Mouse (Mus musculus) thymus, postnatal 36 days (tissue): ENCODE data around the gene Oas1d.
"Not testable (repeated sequence)": the region's sequence is repeated elsewhere in the genome, so short reads cannot be mapped to it uniquely, and the experiment has no call there.

Experiments used
- DNase-seq, 2 experiments: peaks; one replicate each; pipeline ENCODE4 v3.0.0; 2022; ENCODE audit warnings: mixed read lengths in 2 of 2

The Oas1d gene

GRCm38 (mm10) chr5:120902056-120902455 lies 12.3 kb upstream of the Oas1d start:
- no peak for DNase-seq

GRCm38 (mm10) chr5:120906791-120907733 lies 7.3 kb upstream of the Oas1d start, which contains the start of gene Oas1a:
Gene Oas1a (minus strand): TSS chr5:120907521.
- DNase-seq, result not testable (repeated sequence)

DNA sequence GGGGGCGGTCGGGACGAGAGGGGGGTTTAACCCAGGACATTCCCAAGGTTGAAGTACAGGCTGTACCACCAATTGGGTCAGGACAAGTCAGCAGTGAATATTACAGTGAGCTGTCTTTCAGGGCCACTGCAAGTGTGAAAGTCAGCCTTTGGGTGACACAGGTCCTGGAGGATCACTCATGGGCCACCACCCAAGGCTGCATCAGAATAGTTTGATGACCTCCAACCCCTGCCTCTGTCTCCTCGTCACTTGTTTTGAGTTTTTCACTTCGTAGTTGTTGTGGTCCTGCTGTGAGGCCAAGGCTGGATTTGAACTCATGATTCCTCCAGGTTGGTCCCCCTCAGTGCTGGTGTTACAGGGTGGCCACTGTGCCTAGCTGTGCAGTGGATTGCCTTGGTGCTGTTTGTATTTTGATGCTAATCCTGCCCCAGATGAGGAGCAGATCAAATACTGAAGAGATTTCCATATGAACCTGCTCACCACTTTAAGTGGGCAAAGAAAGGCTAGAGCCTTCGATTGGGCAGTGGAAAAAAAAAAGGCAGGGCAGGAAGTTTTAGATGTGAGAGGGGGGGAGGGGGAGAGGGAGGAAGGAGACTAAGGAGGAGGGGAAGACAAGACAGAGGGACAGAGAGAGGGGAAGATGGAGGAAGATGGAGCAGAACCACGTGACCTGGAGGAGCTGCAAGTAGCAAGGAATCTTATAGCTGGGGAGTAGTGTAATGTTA lies 6.0 kb upstream of the Oas1d start:
- DNase-seq, result no peak

DNA sequence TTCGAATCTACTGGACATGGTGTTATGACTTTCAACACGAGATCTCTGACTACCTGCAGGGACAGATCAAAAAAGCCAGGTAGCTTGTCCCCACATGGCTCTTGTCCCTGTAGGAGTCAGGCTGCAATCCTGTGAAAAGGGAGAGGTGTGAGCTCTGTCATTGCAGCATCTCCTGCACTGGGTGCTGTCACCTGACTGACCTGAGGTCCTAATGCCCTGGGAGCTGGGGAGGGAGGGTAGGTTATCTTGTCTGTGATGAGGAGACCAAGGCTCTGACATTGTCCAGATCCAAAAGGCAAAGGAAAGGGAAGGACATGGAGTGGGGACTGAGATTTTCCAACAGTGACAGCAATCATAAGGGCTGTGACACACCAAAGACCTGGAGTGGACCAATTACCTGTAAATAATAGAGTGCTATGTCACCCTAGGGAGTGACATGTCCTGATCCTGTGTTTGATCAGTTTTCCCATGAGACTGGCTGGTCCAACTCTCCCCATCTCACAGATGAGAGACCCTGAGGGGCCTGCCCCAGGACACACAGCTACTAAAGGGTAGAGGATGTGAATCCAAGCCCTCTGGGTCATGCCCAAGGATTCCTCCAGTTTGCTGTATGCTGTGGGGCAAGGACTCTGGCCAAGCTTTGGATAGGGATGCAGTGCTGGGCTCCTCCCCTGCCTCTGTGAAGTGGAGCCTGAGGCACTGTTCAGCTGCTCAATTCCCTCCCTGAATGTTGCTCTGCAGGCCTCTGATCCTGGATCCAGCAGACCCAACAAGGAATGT lies 5.0 kb downstream of the Oas1d start:
- not testable (repeated sequence) for DNase-seq

GRCm38 (mm10) chr5:120920296-120920695 lies 6.0 kb downstream of the Oas1d start:
- no peak for DNase-seq

DNA sequence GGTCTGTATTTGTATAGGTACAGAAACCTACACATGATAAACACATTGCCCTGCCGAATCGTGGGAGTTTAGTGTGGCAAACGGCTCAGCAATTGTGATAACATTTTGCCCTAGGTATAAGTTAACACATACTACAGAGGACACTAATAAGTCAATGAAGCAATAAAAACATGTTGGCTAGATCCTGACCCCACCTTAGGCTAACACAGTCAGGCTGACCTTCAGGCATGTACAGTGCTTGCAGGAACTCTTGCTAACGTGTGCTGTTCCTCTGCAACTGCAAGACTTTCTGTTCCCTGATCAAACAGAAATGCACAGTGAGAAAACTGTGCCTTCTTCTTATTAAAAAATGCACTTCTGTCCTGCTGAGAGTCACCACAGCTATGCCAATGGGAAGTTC lies 9.6 kb downstream of the Oas1d start:
- DNase-seq, result no peak

GRCm38 (mm10) chr5:120924520-120924919 lies 10.2 kb downstream of the Oas1d start:
- not testable (repeated sequence) for DNase-seq

GRCm38 (mm10) chr5:120926311-120926710 lies 12.0 kb downstream of the Oas1d start:
- DNase-seq, result not testable (repeated sequence)

DNA sequence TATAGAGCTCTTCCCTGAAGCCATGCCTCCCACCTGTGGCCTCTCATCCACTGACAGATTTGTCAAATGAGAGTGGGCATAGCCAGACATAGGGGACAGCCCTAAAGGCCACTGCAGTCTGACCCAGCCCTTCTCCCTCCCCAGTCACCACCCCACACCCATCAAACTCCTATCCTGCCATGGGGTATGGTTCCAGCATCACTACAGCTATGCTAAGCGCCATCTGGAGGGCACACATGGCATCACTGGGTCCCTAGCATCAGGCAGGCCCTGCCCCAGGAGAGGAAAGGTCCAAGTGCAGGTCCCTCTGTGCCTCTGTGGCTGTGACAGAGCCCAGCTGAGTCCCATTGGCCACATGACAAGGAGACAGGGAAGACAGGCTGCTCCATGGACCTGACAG lies 12.7 kb downstream of the Oas1d start:
- DNase-seq, result no peak

- no peak for DNase-seq
These were observed 19.6 kb downstream of the Oas1d start for GRCm38 (mm10) chr5:120933966-120934365.

- no peak for DNase-seq
These were observed 23.5 kb downstream of the Oas1d start for GRCm38 (mm10) chr5:120937841-120938240.

DNA sequence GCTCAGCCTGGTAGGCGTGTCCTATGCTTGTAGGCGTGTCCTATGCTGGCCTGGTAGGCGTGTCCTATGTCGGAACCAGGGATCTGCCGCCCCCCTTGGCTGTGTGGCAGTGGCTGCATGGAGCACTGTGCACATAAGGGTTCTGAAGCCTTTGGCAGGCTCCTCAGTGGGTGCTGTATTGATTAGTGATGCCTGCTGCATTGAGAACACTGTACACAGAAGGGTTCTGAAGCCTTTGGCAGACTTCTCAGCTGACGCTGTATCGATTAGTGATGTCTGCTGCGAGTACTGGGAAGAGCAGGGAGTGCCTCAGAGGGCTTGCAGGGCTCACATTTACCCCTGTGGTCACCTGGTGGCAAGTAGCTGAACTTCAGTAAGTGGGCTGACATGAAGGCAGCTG lies 24.2 kb downstream of the Oas1d start:
- DNase-seq, result no peak

GRCm38 (mm10) chr5:120942076-120942475 lies 27.7 kb downstream of the Oas1d start:
- DNase-seq, result no peak

GRCm38 (mm10) chr5:120952242-120952770 lies 38.0 kb downstream of the Oas1d start:
- DNase-seq, result no peak

- DNase-seq, result peak in 1 of 2 experiments; percentile 11
These were observed 39.6 kb downstream of the Oas1d start for GRCm38 (mm10) chr5:120953974-120954373.

DNA sequence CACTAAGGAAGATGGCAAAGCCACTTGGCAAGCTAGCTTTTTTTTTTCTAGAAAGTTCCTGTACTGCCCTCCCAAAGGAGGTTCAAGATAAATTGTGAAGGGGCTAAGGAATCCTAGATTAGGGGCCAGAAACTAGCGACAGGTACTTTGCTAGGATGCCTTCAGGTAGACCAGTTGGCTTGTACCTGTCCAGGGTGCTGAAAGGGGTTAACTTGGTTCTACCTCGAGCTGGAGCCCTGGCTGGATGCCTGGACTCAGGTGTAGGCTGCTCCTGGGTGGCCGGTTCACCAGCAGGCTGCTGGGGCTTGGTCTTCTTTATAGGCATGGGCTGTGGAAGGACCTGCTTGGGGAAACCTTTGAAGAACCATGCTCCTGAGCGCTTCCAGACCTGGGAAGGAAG lies 46.7 kb downstream of the Oas1d start:
- no peak for DNase-seq

GRCm38 (mm10) chr5:120966156-120966555 lies 51.8 kb downstream of the Oas1d start:
- DNase-seq, result no peak

GRCm38 (mm10) chr5:120966894-120967293 lies 52.6 kb downstream of the Oas1d start:
- DNase-seq, result no peak

GRCm38 (mm10) chr5:120967355-120968133 lies 53.2 kb downstream of the Oas1d start:
- no peak for DNase-seq

DNA sequence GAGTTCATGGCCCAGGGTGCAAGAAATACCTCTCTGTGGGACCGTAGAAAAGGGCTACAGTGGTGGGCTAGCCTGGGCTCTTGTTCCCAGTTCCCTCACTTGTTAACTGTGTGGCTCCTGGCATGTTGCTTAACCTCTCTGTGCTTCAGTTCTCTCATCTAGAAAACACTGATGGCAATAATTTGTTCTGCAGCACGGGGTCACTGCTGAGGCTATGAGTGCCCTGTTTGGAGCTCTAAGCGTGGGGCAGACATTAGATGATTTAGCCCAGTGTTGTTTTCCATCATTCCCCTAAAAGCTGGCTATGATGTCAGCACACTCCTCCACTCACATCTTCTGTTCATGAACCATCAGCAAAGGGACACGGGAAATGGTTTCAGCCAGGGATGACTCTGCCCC lies 53.8 kb downstream of the Oas1d start:
- no peak for DNase-seq

- no peak for DNase-seq
These were observed 54.5 kb downstream of the Oas1d start for GRCm38 (mm10) chr5:120968799-120969198.

DNA sequence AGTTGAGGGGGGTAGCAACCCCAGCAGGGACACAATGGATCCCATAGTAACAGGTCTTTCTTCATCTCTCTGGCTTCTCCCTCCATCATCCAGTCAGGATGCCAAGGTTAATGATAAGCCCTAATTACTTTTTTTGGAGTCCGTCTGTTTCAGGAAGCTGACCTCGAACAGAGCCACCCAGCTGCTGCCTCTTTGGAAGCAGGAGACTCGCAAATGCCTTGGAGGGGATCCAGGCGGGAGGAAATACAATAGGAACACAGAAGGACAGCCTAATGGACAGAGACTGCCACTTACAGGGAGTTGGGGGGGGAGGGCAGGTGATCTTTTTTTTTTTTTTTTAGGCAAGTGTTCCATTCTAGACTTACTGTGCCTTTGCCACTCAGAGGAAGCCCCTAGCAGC lies 55.4 kb downstream of the Oas1d start:
- no peak for DNase-seq
